Mouse (Mus musculus): ENCODE measurements around the gene Cfdp1.

DNA sequence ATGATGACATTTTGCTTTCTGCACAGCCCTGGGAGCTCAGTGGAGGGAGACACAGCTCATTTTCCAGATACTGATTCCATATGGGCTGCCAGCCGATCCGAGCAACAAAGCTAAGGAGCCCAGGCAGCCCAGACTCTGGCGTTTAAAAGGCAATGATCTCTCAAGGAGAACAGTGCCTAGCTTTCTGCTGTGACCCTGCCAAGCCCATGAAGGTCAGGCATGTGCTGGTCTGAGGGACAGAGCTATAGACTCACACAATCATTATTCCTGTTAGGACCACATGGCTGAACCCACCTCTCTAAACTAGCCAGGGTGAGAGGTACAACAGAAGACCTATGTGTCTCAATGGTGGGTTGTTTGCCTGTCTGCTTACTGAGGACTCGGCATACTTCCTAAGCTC, 66.4 kb downstream of the Cfdp1 start:
- no peak for TF ChIP-seq CTCF (IDR thresholded peaks at IDR 0.05; ENCODE audit: extremely low read depth, insufficient read depth, low read length)
- no peak for TF ChIP-seq POLR2A (IDR thresholded peaks at IDR 0.05; ENCODE audit: extremely low read depth, insufficient read depth, low read length)

All from cortical plate, adult 2 months (tissue).